Mouse (Mus musculus): ENCODE data around the gene Trim44. TPM values are rescaled to one million over a fixed set of nuclear protein-coding genes. Genes with fewer than 3 reads are reported as not detected.

The Trim44 gene
- polyA plus RNA-seq (2012; rRNA removed) = 35.2 and 35.6 TPM in 2 replicates

DNA sequence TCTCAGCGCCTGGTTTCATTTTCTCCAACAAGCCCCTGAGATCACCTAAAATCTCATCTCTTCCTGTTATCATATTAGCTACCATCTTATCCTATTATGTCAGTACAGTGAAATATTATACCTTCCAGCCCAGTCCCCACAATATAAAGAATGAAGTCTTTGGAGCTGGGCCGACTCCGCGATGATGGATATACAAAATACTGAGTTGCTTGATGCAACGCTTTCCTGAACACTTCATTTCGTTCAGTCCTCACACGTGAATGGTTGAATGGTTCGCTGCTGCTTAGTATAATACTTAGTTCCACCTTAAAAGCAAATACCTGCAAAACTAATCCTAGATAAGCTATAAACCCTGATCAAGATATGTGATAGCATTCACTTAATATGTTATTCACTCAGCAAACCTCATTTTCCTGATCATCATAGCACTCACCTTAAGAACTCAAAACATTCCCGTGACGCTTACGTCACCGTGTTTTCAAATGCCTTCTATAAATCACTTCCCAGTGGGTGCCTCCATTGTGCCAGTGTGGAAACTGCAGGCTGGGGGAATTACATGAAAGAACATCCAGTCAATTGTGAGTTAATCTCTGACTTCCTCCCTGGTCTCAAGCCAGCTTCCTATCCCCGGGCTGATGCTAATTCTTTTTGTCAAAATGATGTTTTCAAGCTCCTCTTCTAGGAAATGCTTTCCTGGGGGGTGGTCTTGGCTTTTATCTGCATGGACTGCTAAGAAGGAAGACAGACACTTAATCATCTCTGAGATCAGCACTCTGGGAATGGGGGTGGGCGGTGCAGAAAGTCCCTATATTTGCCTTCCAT, at the start of gene Trim44:
Gene Trim44, minus strand, starts transcription at position 466 of the 822 bp plus-strand sequence.
- no peaks in the 10 kb centered on the region for H3K27me3 ChIP-seq (ENCODE audit: control insufficient read depth, insufficient read depth, low read length)
- H3K27ac ChIP-seq (ENCODE audit: control insufficient read depth, insufficient read depth, low read length) = no peak within 1 kb of the TSS
- H3K4me1 ChIP-seq (replicated peaks; ENCODE audit: control insufficient read depth, insufficient read depth, low read length) = no peaks in the 10 kb centered on the region; the same call in 1 of the 2 replicates
- no peaks in the 10 kb centered on the region for H3K36me3 ChIP-seq (ENCODE audit: control insufficient read depth, insufficient read depth, low read length)
- TF ChIP-seq CTCF (IDR thresholded peaks at IDR 0.05; ENCODE audit: borderline replicate concordance, control insufficient read depth, extremely low read depth, insufficient read depth, low read length, poor library complexity) (no peak), POLR2A (IDR thresholded peaks at IDR 0.05; ENCODE audit: control insufficient read depth, extremely low read depth, insufficient read depth, low read length, poor library complexity) (no peak)
- no peak within 1 kb of the TSS for H3K4me3 ChIP-seq (ENCODE audit: control insufficient read depth, insufficient read depth, low read length)
- no peak for DNase-seq
- WGBS = 82% methylated on average over 14 of the region's 14 CpGs

DNA sequence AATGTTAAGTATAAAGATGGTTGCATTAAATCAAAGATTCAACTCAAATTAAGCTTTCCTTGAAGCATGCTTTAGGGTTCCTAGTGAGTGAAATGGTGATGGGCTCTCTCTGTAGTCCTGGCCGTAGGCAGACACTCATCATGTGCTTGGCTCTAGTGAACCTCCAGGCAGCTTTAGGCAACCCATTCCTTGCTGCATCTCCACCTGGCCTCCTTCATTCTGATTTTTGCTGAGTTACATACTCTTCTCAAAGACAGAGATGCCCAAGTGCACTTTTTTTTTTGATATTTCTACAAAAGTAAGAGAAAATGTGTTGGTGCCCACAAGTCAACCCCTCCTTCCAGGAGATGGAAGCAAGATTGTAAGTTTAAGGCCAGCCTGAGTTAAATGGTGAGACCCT, 47.5 kb upstream of the Trim44 start:
- 94% methylated on average over 1 of the region's 1 CpGs for WGBS
- peaks cover 15% of the 10 kb centered on the region for H3K4me1 ChIP-seq (replicated peaks; ENCODE audit: control insufficient read depth, insufficient read depth, low read length)
- no peaks in the 10 kb centered on the region for H3K36me3 ChIP-seq (ENCODE audit: control insufficient read depth, insufficient read depth, low read length)
- TF ChIP-seq POLR2A (IDR thresholded peaks at IDR 0.05; ENCODE audit: control insufficient read depth, extremely low read depth, insufficient read depth, low read length, poor library complexity) = no peak
- no peak for TF ChIP-seq CTCF (IDR thresholded peaks at IDR 0.05; ENCODE audit: borderline replicate concordance, control insufficient read depth, extremely low read depth, insufficient read depth, low read length, poor library complexity)
- H3K27me3 ChIP-seq (ENCODE audit: control insufficient read depth, insufficient read depth, low read length) = peaks cover 14% of the 10 kb centered on the region
- no peak overlapping the region for H3K27ac ChIP-seq (ENCODE audit: control insufficient read depth, insufficient read depth, low read length)
- H3K4me3 ChIP-seq (ENCODE audit: control insufficient read depth, insufficient read depth, low read length) = no peak overlapping the region
- DNase-seq = no peak

DNA sequence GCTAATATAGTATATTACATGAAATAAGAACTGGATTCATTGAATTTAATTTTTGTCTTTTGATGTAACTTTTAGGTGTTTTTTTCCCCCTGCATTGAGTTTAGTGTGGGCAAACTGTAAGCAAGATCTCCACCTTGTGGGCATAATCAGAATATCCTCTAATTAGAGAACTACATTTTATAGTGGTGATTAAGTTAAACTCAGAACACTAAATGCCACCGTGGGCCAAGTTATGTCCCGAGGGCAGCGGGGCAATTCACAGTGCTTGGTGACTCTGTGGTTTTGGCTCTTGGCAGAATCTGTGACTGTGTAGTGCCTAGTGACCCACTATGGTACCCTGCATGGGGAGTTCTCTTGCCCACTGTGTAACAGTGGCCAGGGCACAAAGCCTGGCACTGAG, 45.8 kb upstream of the Trim44 start:
- Histone ChIP-seq H3K27me3 (ENCODE audit: control insufficient read depth, insufficient read depth, low read length) (peaks cover 21% of the 10 kb centered on the region), H3K4me3 (ENCODE audit: control insufficient read depth, insufficient read depth, low read length) (no peak overlapping the region), H3K27ac (ENCODE audit: control insufficient read depth, insufficient read depth, low read length) (no peak overlapping the region), H3K36me3 (ENCODE audit: control insufficient read depth, insufficient read depth, low read length) (no peaks in the 10 kb centered on the region), H3K4me1 (replicated peaks; ENCODE audit: control insufficient read depth, insufficient read depth, low read length) (peaks cover 22% of the 10 kb centered on the region)
- DNase-seq = peak; percentile 3
- TF ChIP-seq CTCF (IDR thresholded peaks at IDR 0.05; ENCODE audit: borderline replicate concordance, control insufficient read depth, extremely low read depth, insufficient read depth, low read length, poor library complexity) (0 out of 2 replicates have a peak, but pooled peaks have one; percentile 29), POLR2A (IDR thresholded peaks at IDR 0.05; ENCODE audit: control insufficient read depth, extremely low read depth, insufficient read depth, low read length, poor library complexity) (no peak)
- WGBS = 16% methylated on average over 3 of the region's 3 CpGs

DNA sequence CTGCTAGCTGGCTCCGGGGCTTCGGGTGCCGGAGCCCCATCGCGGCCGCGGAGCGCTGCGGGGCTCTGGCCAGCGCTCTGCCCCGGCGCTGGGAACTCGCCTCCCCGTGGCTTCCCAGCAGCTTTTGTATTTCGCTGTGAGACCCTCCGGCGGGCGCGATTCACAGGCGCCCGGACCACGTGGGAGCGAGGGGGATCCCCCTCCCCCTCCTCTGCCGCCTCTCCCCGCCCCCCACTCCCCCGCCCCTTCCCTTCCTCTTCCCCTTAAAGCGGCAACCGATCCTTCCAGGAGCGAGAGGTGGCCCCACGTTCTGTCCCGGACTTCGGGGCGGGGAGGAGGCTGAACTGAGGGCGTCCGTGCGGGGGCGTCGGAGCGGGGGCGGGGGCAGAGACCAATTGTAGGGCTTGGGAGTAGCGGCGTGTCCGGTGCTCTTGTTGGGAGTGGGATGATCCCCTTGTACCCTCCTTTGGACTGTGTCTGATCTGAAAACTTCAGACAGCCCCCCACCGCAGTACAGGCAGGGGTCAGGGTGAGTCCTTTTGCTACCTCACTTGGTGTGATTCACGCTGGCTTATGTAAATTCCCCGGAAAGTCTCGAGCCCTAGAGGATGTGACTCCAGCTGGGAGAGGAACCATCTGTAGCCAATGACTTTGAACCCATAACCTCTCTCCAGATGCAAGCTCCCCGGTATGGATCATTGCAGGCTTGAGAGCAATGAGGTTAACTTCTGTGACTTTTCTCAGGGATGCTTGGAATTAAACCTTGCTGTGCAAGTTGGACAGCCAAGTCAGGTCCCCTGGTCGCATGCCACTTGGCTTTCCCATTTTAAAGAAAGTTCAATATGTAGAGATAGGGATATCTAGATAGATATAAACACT, 44.3 kb upstream of the Trim44 start, which contains the start of gene Fjx1:
Gene Fjx1, minus strand, starts transcription at position 829 of the 879 bp plus-strand sequence.
- H3K4me1 ChIP-seq (replicated peaks; ENCODE audit: control insufficient read depth, insufficient read depth, low read length) = peaks cover 22% of the 10 kb centered on the region
- WGBS = 2% methylated on average over 46 of the region's 49 CpGs

DNA sequence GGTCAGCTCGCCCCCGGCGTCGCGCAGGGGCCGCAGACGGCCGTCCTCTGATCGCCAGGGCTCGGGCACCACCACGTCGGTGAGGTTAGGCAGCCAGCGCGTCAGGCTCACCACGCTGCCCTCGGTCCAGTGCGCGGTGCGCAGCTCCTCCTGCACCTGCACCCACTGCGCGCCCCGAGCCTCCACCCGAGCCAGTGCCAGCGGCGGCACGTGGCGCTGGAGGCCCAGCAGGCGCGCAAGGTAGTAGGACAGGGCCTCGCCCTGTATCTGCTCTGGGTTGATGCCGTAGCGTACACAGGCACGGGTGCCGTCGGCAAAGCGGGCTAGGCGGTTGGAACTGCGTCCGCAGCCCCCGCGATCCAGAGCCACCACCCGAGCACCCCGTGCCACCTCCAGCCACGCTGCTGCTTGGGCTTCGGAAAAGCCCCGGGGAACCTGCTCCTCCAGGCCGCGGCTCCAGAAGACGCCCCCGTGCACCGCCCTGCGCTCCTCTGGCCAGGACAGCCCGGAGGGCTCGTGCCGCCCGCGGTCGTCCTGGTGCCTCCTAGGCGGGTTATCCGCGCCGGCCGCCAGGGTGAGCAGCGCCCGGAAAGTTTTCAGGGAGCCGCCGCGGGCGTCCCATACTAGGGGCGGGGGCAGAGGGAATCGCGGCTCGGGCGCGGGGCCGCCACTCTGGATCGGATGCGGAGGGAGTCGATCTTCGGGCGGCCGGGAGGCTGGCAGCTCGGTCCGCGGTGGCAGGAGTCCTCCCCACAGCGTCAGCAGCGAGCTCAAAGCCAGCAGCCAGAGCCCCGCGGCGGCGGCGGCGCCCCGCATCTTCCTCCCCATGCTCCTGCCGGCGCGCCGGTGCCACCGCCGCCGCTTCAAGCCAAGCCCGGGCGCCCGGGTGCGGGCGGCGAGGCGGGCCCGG, 43.4 kb upstream of the Trim44 start:
- WGBS = 1% methylated on average over 109 of the region's 109 CpGs
- peaks cover 21% of the 10 kb centered on the region for H3K27me3 ChIP-seq (ENCODE audit: control insufficient read depth, insufficient read depth, low read length)
- no peaks in the 10 kb centered on the region for H3K36me3 ChIP-seq (ENCODE audit: control insufficient read depth, insufficient read depth, low read length)
- TF ChIP-seq POLR2A (IDR thresholded peaks at IDR 0.05; ENCODE audit: control insufficient read depth, extremely low read depth, insufficient read depth, low read length, poor library complexity) = no peak
- peak; percentile 46; the same call in 1 of the 2 replicates for TF ChIP-seq CTCF (IDR thresholded peaks at IDR 0.05; ENCODE audit: borderline replicate concordance, control insufficient read depth, extremely low read depth, insufficient read depth, low read length, poor library complexity)
- peak overlapping the region; percentile 50 for H3K4me3 ChIP-seq (ENCODE audit: control insufficient read depth, insufficient read depth, low read length)
- H3K27ac ChIP-seq (ENCODE audit: control insufficient read depth, insufficient read depth, low read length) = no peak overlapping the region
- peaks cover 22% of the 10 kb centered on the region for H3K4me1 ChIP-seq (replicated peaks; ENCODE audit: control insufficient read depth, insufficient read depth, low read length)
- DNase-seq = peak; percentile 28

More for the DNA sequence above, 44.3 kb upstream of the Trim44 start, which contains the start of gene Fjx1:
- Histone ChIP-seq H3K36me3 (ENCODE audit: control insufficient read depth, insufficient read depth, low read length) (no peaks in the 10 kb centered on the region), H3K4me3 (ENCODE audit: control insufficient read depth, insufficient read depth, low read length) (peak within 1 kb of the TSS; percentile 50), H3K27me3 (ENCODE audit: control insufficient read depth, insufficient read depth, low read length) (peaks cover 21% of the 10 kb centered on the region), H3K27ac (ENCODE audit: control insufficient read depth, insufficient read depth, low read length) (no peak within 1 kb of the TSS)
- TF ChIP-seq POLR2A (IDR thresholded peaks at IDR 0.05; ENCODE audit: control insufficient read depth, extremely low read depth, insufficient read depth, low read length, poor library complexity) (no peak), CTCF (IDR thresholded peaks at IDR 0.05; ENCODE audit: borderline replicate concordance, control insufficient read depth, extremely low read depth, insufficient read depth, low read length, poor library complexity) (no peak)
- DNase-seq = no peak
